Mouse (Mus musculus) layer of hippocampus, adult 8-10 months (tissue): ENCODE measurements around the gene Rasl11b. TPM values are rescaled to one million over a fixed set of nuclear protein-coding genes. Genes with fewer than 3 reads are reported as not detected.

Experiments
- DNase-seq, 2 experiments: peaks; one replicate each; pipeline ENCODE4 v3.0.0; 2022; ENCODE audit warnings: low spot score in 2 of 2
- total RNA-seq, 4 experiments: library from RNA; stranded (reverse); gene quantifications; 2 replicates each; pipeline ENCODE4 v1.2.4; 2022

Rasl11b gene
- total RNA-seq = 10 to 100 TPM; 60.9 to 67.0 (median 63.6) TPM

DNA sequence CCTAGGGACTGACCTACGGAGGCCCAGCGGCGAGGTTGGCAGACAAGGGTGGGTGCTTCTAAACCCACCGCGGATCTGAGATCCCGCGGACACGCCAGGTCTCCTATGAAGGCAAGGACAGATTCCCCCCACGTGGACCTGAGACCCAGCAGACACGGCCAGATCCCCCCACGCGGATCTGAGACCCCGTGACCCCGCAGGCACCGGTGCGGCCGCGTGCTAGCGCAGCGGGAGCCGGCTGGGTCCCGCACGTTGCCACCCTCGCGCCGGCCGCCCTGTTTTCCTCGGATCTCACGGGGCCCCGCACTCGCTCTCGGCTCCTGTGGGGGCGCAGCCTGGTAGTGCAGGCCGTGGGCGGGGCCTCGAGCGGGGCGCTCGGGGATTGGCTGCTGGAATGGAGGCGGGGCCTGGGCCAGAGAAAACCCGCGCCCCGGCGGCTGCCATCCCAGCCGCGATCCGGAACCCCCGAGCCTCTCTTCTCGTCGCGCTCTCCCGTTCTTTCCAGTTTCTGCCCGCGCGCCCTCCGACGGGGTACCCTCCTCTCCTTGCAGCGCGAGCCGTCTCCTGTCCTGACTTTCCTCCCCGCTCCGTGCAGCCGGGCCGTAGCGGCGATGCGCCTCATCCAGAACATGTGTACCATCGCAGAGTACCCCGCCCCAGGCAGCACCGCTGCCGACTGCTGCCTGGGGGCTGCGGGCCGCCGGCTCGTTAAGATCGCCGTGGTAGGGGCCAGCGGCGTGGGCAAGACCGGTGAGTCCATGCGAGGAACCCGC is at the start of gene Rasl11b:
Gene Rasl11b (plus strand): TSS at position 446 of the 773 bp plus-strand sequence.
- DNase-seq = peak; percentile 87 to 93

DNA sequence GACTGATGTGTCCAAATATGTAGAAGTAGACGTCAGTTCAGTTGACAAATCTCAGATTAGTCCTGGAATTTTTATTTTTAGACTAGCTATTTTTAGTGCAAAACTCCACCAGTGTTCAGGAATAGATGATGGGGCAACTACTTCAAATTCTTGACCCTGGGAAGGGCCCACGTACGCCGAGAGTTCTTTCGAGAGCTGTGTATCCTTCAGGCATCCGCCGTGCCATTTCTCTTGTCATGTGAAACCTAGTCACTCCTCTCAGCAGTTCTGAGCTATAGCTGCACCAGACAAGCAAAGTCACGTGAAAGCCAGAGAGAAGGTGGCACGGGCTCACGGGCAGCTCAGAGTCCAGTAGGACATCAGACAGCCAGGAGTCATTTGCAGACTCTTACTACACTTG is 47.5 kb upstream of the Rasl11b start:
- DNase-seq = no peak

DNA sequence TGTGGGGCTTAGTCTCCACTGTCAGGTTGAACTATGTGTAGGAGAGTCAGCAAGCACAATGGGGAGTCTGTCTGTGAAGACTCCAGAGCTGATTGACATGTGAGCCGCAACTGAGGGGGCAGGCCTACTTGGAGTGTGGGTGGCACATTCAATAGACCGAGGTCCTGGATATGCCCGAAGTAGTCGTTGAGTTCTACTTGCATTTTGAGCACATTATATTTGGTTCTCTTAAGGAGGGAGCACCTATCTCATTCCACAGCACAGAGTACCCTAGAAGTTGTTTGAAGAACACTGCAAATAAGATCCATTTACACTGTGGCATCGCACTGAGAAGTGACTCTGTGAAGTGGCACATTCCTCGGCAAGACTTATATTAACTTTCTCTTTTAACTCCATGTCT is 45.1 kb upstream of the Rasl11b start:
- no peak for DNase-seq

DNA sequence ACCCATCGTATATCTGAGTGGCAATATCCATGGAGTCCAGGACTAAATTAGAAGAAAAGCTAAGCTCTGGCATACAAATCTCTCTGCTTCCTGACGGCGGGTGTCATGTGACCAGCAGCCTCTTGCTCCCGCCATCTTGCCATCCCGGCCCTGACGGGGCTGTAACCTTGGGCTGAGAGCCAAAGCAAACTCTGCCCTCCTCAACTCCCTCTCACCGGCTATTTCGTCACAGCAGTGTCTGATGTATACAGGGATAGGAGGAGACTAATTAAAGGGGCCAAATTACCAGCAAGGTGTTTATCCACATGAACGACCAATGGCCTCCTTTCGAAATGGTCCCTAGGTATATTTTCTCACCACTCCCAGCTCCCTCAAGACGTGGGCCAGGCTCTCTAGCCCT is 43.3 kb upstream of the Rasl11b start:
- no peak for DNase-seq

DNA sequence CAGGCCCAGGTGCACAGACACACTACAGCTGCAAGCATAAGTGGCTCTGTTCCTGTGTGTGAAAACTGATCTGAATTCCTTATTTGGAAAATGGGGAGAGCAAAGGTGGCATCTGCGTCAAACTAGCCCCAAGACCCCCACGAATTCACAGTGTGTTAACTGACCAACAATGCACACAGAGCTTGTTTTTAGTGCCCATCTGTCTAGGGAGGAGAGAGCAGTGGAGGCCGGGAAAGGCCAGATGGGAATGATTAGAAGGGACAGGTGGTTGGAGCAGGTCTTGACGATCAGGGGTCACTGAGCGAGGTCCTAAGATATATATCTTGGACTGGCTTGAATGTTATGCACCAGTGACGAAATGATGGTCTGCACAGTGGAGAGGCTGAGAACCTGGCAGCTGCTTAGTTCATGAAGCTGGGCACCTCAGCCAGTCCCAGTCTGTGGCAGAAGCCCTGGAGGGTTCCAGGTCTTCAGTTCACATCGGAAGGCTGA is 39.2 kb upstream of the Rasl11b start:
- no peak for DNase-seq

DNA sequence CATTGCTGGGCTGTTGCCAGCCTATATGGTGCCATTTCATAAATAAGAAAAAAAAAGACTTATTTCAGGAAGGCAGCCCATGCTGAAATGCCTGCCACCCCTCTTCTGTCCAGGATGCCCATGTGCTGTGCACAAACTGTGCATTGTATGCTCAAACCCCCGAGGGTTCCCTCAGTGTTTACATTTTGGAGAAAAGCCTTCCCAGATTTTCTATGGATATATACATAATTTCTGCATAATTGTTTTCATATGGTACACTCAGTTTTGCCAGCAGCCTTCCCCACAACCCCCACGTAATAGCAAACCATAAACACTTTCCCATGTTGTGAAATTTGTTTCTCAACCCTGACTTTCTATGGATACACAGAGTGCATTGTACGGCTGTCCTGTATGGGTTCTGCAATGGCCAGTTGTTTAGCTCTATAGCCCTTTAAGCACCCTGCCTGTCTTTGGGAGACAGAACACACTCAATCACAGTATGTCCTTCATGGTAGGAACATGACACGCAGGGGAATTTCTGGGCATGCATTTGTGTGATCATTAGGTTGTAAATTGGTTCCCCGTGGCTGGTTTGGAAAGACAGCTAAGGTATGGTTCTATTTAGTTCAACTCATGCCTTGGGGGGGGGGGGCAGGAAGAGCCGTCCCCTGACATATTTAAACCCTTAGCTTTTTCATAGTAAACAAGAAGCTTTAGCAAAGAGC is 36.0 kb upstream of the Rasl11b start:
- DNase-seq = no peak

- DNase-seq = no peak
These were observed 35.2 kb upstream of the Rasl11b start for GRCm38 (mm10) chr5:74159906-74160305.

GRCm38 (mm10) chr5:74160349-74160748 is 34.7 kb upstream of the Rasl11b start:
- no peak for DNase-seq

- no peak for DNase-seq
These were observed 33.7 kb upstream of the Rasl11b start for GRCm38 (mm10) chr5:74161297-74161926.

DNA sequence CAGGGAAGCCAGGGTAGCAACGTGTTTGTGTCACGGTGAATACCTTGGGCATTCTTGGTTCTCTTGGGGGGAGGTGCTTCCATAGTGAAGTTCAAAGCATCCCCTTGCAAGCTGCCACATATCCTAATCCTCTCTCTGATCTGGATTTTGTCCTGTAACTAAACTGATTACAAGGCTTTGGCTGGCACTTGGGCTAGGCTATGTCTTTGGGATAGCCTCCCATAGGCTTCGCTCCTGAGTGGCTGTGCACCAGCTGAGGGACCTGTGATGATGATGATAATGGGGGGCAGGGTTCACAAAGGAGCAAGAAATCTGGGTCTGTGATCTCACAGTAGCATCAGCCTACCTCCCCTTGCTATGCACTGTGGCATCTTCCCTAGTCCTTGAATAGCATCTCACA is 33.1 kb upstream of the Rasl11b start:
- no peak for DNase-seq

GRCm38 (mm10) chr5:74163141-74163540 is 31.9 kb upstream of the Rasl11b start:
- DNase-seq = no peak

GRCm38 (mm10) chr5:74164547-74164946 is 30.5 kb upstream of the Rasl11b start:
- DNase-seq = no peak

DNA sequence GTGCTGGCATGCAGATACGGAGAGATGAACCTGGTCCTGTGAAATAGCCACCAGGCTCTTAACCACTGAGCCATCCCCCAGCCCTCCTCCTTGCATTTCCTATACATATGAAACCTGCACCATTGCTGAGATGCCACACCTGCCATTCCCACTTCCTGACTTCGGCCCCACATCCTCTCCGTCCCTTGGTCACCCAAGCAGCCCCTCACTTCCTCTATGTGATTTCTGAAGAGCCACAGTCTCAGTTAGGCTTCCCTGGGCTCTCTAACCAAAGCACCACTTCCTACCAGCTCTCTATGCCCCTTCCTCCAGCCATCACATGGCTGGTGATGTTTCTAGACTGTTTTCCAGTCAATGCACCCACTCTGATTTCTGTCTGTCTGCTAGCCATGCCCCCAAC is 28.4 kb upstream of the Rasl11b start:
- no peak for DNase-seq

DNA sequence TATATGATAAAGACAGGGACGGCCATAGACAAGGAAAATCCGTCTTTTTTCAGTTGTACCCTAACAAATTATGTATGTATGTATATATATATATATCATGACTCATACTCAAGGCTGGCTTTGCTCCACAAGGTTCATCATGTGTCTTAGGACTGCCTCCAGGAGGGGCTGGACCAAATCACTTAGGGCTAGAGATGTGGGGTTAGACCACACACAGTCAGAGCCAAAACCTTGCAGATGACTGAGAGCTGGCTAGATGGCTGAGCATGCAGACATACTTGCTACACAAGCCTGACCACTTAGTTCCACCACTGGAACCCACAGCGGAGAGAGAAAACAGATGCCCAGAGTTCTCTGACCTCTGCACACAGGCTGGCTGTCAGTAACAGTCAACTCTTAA is 27.0 kb upstream of the Rasl11b start:
- DNase-seq = no peak

GRCm38 (mm10) chr5:74171768-74172167 is 23.3 kb upstream of the Rasl11b start:
- no peak for DNase-seq

GRCm38 (mm10) chr5:74172208-74172607 is 22.9 kb upstream of the Rasl11b start:
- no peak for DNase-seq

DNA sequence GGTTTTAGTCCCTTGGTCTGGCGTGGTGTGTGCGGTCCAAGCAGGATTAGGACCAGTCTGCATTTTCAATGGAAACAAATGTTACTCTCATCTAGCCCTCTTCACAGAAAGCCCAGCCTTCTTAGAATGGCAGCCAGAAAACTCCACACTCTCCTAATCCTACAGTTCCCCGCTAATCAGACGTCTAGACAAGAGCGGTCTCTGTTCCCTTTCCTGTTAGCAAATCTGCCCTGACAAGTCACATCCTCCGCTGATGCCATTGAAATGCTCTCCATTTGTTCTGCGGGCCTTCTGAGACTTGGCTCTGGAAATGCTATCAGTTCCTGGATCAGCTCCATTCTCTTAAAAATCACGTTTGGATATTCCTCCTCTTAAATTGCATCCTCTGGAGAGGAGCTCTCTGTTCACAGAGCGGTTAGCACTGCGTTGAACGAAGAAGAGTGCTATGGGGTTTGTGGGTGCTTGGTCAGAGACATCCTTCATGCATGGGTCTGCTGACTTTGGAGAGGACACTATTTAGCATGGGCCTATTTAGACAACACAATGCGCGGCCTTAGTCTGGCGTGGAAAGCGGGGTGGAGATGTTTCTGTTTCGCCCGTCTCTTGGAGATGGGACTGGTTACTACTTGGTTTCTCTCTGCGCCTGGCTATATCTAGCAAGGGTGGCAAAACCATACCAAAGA is 21.8 kb upstream of the Rasl11b start:
- DNase-seq = no peak

GRCm38 (mm10) chr5:74175526-74176270 is 19.4 kb upstream of the Rasl11b start:
- DNase-seq = no peak

DNA sequence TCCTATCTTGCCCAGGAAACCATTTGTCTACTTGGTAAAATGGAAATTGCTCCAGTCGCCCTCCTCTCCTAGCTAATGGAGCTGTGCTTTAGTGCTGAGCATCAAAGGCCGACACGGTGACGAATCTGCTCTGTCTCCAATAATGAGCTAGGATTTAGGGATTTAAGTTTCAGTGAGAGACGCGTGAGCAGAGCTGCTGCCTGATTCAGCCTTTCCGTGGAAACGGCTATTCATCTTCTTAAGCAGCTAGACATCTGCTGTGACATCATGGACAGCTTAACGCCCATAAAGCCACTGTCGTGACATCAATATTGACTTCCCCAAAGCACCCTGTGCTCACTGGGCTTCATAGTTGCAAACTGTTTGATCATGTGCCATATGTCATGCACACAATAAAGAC is 14.9 kb upstream of the Rasl11b start:
- no peak for DNase-seq

DNA sequence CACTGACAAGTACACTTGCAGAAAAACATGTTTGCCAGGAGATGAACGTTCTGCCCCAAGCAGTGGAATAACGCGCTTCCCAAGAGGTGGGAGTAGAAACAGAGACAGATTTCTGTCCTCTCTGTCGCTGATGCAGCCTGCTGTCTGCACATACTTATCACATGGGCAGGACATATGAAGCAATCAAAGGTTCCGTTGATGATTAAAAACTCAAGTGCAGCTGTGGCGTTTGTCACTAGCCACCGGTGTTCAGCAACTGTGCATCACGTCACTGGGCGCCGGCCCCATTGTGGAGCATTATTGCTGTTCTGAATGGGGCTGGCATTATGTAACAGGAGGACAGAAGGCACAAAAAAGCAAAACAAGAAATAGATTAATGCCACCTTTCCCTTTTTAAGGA is 12.0 kb upstream of the Rasl11b start:
- peak in 1 of 2 experiments; percentile 63 for DNase-seq

DNA sequence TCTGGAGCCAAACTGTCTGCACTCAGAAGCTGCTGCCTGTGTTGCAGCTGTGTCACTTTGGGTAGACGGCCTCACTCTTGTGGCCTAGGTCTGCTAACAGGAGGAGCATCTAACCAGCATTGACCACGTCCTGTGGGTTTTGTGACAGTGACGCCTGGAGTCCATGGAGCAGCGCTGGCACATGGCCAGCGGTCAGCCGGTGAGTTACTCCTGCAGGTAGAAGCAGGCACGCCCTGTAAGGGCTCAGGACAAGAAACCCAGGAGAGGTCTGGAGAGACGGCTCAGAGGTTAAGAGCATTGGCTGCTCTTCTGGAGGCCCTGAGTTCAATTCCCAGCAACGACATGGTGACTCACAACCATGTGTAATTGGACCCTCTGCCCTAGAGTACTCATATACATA is 10.5 kb upstream of the Rasl11b start:
- no peak for DNase-seq
